Mouse (Mus musculus) adrenal gland, adult 18-20 months (tissue): ENCODE results near the gene Itga5. TPM values are rescaled to one million over a fixed set of nuclear protein-coding genes. Genes with fewer than 3 reads are reported as not detected.

Source experiments
- DNase-seq, 2 experiments: peaks; one replicate each; pipeline ENCODE4 v3.0.0; 2021 to 2022; ENCODE audit warnings: low spot score in 2 of 2
- total RNA-seq, 2 experiments: library from RNA; stranded (reverse); gene quantifications; 1 replicate in 1 of 2; 2 replicates in 1 of 2; pipeline ENCODE4 v1.2.3; 2021

The Itga5 gene
- total RNA-seq, 2 experiments from 2014 or later: 27.1 to 31.7 TPM

DNA sequence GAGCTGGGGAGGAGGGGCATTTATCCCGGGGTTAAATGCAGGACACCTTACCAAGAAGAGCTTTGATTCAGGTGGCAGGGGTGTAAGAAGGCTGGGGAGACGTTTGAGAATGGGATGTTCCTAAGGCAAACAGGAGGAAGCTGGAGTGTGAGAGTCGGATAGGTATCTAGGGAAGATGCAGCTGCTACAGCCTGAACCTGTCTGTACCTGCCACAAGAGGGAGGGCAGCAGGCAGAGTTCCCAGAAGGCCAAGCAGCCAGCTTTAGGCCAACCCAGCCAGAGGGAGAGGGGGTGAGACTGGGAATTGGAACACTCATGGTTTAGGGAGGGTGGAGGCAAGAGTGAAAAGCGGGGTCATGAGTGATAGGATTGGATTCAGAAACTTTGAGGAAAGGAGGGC, 25.8 kb downstream of the Itga5 start:
- no peak for DNase-seq

DNA sequence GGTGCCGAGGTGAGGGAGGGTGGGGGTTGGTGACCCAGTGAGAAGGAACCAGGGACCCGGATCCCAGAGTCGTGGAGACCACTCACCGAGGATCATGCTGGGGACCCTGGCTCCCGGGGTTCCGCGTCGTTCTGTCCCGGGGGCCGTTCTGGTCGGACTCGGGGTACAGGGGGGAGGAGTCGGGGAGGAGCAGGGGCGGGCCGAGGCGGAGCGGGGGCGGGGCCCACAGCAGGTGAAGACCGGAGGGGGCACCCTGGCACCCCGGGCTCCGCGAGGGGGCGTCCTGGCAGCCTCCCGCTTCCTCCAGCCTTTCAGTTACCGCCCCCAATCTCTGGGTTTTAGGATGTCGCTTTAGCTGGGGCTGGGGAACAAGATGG, 26.6 kb downstream of the Itga5 start, which contains the start of gene Zfp385a:
Gene Zfp385a (minus strand): TSS at position 133 of the 377 bp plus-strand sequence.
- DNase-seq: peak; percentile 53 to 60

DNA sequence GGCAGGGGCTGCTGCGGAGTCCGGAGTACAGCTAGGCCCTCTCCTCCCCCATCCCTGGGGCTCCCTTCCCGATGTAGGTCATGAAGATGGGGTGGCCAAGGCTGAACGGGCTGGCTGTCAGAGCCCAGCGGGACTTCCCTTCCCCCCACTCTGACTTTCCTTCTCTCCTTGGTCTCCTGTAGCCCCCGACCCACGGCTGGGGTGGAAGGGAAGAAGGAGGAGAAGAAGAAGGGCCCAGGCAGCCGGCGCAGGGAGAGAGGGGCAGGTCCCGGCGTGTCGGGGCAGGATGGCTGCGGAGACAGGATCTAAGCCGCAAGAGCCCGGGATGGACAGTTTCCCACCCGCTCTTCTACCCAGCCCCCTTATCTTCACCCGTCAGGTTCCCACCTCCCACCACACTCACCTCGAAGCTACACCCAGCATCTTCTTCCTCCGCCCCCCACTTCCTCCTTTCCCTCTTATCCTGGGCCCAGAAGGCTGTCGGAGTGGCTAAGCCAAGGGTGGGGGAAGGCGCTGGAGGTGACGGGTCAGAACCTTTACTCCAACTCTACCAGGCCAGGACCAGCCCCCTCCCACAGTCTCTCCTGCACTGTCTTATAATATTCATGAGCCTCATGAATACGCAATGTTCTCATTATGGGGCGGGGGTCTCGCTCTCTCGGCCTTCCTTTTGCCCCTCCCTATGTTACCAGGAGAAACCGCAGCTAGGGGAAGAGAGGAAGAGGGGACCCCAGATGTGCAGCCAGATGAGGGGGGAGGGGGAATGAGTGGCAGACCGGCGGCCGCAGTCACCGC, 27.2 kb downstream of the Itga5 start:
- peak in 1 of 2 experiments; percentile 20 for DNase-seq

DNA sequence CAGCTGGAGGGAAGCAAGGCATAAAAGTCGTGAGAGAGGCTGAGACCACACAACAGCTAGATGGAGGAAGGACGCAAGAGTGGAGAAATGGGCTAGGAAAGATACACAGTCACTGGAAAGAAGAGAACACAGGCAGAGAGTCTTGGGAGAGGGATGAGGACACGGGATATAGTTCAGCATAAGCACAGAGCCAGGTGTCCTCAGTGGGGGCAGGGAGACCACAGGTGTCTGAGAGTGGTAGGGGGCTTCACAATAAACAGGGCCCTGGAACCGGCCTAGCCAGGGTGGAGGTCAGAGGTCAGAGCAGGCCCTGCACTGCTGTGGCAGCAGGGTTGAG, 27.8 kb downstream of the Itga5 start:
- DNase-seq: no peak

DNA sequence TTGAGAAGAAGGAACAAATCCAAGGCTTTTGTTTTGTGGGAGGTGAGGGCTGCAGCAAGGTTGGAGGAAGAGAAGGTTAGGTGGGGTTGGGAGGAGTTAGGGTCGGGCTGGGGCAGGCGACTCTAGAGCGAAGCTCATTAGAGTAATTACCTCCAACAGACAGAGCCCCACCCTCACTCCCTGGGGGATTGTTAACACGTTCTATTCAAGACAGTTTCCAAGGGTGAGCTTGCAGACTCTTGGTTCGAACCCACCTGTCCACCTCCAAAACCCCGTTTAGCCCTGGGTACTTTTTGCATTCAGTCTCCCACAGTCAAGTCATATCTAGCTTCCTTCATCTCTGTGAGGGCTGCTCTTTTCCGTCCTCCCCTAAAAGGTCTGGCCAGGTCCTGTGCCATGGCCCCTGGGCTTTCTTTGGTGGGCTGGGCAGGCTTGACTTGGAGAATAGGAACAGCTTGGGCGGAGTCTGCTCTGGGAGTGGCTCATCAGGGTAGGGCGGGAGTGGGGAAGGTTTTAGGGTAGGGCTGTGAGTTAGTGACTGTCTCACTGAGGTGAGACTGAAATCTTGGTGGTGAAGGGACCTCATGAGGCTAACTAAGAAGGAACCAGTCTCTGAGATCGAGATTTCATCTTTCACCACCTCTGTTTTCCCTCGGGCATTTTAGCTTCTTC, 29.4 kb downstream of the Itga5 start:
- DNase-seq: no peak

DNA sequence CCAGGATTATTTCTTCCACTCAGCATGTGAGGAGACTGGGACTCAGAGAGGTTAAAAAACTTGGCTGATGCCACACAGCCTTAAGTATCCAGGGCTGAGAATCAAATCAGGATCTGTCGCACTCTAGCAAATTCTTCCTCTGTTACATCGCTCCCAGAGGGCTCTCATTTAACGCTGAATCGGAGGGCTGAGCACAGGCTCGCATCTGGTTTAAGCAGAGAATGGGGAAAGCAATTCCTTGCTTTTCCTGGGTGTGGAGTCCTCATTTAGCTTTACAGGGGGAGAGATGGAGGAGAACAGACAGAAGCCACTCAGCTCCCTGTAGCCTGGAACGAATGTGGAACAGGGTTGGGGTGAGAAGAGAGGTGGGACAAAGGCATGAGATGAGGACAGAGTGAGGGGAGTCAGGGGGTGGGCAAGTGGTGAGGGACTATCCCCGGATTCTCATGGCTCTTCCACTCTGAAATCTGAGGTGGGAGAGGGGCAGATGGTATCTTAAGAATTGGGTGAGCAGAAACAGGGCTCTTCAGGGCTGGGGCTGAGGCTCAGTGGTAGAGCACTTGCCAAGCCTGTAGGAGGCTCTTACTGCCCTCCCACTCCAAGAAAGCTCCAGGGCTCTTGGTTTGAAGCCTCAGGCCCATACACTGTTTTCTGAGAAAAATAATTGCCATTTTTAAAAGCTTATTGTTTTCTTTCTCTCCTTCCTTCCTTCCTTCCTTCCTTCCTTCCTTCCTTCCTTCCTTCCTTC, 30.9 kb downstream of the Itga5 start:
- no peak for DNase-seq

DNA sequence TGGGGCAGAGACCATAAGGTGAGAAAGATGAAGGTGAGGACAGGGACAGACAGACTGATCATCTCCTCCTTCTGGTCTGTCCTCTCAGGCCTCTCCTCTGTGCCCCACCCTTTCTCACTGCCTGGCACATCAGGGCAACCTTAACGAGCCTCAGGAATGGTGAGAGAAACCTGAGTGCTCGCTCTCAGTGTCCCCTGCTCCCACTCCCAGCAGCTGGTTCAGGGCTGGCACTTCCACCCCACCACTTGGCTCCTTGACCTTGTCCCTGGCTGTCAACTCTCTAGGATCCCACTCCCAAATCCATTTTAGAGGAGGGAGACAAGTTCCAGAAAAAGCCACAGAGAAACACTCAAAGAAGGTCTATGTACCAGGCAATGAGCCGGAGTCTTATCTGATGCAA, 31.5 kb downstream of the Itga5 start:
- no peak for DNase-seq

DNA sequence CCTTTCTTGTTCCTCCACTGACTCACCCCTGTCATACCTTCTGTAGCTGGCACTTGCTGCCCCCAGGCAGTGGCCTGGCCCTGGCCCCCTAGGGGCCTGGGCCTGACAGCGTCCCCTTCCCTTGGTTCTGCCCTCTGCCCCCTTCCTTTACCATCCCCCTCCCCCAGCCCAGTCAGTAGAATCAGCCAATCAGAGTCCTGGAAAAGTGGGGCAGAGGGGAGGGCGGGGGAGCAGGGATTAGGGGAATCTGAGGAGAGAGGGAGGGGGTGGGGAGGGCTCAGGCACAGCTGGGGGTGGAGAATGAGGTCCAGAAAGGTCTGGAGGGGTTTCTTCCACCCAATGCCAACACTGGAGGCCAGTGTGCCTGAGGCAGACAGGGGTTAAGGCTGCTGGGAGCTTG, 32.4 kb downstream of the Itga5 start:
- no peak for DNase-seq

DNA sequence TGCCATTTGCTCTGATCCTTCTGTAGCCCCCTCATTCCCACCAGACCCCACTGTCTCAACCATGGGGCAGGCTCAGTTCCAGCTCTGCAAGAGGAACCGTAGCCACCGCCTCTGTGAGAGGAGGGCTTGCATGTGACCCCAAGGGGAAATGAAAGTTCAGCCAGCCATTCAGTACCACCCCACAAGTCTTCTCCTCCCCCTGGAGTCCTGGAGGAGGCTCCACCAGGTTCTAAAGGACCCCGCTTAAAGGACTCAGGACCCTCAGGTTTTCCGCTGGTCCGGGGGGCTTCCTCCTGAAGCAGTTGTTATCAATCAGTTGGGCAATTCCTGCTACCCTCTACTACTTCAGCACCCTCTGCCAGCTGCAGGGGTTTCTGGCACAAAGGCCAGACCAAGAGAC, 32.8 kb downstream of the Itga5 start:
- DNase-seq: no peak

DNA sequence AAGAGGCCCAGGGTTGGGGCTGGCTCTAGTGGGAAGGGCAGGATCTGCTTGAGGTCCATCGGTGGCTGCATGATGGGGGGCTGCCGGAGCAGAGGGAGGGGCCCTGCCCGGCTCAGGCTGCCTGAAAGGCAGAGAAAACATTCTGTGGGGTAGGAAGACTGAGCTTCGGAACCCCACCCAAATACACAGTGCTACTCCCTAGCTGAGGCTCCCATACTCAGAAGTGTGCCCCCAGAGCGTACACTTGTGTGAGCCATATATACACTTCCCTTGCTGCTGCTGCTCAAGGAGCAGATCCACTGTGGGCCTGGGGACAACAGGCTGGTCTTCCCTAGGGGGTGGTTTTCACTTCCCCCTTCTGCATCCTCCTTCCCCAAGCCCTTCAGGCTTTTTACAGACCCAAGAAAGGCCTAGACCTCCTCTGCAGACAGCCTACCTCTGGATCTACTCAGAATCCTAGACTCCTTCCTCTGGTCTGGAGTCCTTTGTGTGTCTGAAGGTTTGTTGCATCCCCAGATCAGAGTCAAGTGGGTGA, 33.4 kb downstream of the Itga5 start:
- no peak for DNase-seq

DNA sequence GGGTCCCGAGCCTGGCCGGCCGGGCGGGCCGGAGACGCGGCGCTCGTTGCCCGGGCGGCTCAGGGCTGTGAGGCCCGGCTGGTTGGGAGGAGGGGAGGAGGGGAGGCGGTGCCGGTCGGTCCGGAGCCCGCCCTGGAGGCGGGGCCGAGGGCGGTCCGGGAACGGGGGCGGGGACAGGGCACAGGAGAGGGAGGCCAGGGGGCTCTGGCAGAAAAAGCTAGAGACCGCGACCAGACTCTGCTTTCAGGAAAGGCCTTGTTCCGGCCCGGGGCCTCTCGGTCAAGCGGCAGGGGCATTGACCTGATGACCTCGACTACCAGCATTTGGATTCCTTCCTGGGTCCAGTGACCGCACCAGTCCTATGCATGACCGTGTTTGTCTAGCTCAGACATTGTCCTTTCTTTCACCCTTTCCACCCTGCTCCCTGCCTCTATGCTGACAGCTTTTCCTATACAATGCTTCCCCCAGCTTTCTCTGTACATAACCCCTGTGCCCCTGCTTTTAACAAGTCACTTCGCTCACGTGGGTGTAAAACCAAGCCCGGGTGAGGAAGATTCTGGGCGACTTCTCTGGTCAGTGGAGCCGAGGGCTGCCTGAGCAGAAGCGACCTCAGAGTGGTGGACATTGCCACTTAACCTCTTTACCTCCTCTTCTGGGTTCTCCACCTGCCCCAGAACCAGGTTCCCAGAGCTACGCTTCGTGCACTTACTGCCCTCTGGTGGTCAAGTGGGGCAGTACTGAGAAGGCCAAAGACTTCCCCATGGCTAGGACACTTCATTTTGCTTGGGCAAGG, 42.9 kb downstream of the Itga5 start:
- peak; percentile 89 to 90 for DNase-seq

DNA sequence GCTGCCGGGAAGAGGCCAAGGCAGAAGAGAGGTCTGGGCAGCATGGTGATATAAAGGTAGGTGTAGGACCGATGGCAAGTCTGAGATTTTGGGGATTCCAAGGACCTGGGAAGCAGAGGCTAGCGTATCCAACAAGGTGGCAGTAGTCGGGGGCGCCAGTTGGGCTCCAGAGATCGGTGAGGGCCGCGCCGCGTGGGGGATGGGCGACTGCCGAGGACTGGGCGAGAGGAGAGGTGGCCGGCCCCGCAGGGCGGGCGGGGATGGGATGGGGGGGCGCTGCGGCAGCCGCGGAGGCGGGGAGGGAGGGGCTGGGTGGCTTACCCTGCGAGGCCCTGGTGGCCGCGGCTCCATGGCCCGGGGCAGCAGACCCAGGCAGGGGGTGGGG, 43.5 kb downstream of the Itga5 start:
- peak in 1 of 2 experiments; percentile 67 for DNase-seq

DNA sequence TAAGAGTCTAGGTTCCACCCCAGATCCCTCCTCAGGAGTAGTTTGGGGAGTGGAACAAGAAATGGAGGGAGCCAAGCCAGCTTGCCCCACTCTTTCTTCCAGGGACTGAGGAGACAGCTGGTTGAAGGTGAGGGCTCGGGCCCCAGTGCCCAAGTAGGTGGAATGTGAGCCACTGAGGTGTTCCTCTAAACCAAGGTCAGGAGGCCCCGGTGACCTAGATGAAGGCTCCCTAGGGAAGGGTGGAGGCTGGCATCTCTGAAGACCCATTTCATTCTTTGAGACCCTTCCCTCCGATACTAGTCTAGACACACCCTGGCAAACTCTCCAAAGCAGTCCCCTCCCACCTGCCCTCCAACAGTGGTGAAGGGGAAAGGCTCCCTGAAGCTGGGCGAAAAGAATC, 44.2 kb downstream of the Itga5 start:
- no peak for DNase-seq

DNA sequence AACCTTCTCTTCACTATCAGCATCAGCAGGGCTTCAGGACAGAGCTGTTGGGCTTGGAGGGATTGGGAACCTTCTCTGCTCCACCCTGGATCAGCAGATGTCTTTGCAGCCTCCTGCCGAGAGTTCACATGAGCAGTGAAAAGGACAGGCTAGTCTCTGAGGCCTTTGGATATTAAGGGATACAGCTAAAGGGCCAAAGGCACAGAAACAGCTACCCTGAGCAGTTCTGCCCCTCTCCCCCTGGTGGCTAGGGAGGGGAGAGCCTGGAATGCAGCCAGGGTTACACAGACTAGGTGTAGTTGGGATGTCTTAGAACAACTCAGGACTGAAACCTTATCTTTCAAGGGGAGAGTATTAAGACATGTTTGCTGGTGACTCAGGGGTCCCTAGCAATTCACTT, 45.5 kb downstream of the Itga5 start:
- DNase-seq: no peak

DNA sequence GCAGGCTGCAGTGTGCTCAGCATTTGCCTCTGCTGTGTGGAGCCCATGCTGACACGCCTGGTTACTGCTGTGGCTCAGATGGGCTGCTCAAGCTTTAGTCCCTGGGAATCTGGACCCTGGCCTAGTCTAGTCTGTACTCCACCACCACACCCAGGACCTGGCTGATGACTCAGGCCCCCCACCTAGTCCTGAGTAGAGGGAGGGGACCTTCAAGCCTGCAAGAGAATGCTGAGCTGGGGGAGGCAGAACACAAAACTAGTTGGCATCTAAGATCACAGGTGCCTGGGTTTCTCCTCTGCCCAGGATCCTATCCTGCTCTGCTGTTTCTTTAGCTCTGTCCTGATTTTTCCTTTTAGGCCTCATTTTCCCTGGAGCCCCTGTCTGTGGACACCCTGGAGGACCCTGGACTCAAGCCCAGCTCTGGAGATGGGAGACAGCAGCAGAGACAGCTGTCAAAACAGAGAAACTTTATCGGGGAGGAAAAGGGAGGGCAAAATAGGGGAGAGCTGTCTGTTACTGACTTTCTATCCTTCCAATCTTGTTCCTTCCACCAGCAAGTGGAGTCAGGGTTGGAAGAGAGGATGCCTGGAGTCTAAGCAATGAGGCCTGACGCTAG, 48.3 kb downstream of the Itga5 start:
- DNase-seq: no peak

DNA sequence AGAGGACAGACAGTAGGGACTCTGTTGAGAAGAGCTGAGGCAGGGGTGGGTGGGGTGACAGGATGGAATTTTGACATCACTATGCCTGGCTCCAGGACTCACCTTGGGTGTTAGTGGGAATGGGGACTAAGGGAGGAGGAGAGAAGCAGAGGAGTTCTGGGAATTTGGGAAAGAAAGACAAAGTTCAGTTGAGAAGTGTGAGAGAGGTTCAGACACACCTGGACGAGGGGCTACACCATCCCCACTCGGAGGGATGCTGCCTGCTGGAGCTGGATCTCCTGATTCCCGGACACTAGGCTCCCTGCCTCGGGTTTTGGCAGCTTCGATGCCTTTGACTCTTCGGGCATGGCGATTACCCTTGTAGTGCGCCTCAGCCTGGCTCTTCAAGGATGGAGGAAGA, 48.8 kb downstream of the Itga5 start:
- DNase-seq: no peak

DNA sequence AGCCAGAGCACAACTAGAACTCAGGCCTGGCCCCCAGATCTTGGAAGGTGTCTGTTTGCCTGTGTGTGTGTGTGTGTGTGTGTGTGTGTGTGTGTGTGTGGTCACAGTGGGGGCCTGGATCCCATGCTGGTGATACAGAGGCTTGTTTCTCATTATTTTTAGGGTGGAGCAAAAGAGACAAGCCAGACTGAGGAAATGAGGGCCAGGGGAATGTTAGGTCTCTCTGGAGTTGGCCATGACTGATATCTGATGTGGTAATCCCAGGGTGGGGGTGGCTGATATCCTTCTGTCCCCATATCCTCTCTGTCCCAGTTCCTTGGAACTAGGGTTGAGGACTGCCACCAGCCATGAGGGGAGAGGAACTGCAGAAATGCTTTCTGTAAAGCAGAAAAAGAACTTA, 49.4 kb downstream of the Itga5 start:
- no peak for DNase-seq

DNA sequence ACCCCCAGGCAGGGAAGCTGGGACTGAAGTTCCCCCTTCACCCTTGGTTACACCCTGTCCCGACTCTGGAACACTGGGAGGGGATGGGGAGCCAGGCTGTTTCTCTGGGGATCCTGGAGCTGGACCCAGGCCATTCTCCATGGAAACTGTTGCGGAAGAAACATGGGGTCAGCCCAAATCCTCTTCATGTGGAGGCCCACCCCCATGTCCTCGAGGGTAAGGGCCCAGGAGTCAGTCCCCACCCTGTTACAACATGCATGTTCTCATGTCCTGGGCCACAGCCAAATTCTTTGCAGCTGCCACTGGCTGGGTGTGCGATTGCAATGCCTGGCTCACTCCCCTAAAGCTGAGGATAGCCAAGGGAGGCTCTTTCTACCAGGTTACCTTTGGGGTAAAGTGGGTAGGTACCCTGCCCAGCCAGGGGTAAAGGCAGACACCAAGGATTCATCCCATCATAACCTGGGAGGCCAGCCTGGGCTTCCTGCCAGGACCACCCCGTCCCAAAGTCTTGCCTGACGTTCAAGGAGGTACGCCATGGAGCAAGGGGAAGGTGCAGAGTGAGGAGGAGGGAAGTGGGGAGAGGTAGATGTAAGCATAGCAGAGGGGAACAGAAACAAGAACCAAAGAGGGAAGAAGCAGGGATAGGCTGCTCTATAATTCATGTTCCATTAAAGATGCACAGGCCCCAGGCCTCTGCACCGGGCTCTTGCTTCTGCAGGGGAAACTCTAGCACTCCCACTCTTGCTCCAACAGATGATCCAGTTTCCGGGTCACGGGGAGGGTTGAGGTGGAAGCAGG, 50.4 kb downstream of the Itga5 start:
- DNase-seq: no peak

DNA sequence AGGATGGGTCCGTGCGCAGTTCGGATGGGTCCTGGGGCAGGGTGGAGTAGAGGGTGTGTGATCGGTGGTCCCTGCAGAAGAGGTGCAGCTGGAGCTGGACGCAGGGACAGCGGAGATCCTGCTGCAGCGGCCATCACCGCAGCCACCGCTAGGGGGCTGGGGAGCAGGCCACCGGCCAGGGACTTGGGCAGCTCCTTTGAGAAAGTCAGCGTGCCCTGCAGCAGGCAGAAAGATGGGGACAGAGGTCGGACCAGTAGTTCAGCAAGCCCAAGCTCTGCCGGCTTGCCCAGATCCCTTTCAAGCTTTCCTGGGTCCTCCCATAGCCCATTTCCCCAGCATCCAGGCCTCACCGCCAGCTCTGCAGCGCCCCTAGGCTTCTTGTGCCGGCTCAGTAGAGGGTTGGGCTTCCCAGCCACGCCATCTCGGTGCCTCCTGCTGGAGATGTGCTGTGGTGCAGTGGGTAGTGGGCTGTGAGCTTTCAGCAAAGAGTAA, 51.5 kb downstream of the Itga5 start:
- peak; percentile 75 to 82 for DNase-seq

DNA sequence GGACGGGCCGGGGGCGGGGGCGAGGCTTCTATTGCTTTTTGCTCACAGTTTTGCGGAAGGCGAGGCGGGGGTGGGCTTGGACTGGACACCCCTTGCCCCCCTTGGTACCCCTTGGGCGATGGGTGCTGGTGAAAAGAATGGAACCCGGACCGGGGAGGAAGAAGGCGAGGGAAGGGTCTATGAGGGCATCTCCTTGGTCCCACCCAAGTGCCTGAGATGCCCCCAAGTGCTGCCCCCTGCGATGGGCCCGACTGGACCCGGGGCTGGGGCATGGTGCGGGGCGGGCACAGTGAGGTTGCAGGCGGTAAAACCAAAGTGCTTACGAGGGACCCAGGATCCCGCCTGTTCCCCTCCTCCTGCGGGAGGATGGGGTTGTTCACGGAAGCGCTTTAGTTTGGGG, 52.4 kb downstream of the Itga5 start:
- DNase-seq: no peak
